Mouse (Mus musculus): Measurements from ENCODE around the gene Gm9040.
"Not testable (repeated sequence)": the region's sequence is repeated elsewhere in the genome, so short reads cannot be mapped to it uniquely, and the experiment has no call there.

DNA sequence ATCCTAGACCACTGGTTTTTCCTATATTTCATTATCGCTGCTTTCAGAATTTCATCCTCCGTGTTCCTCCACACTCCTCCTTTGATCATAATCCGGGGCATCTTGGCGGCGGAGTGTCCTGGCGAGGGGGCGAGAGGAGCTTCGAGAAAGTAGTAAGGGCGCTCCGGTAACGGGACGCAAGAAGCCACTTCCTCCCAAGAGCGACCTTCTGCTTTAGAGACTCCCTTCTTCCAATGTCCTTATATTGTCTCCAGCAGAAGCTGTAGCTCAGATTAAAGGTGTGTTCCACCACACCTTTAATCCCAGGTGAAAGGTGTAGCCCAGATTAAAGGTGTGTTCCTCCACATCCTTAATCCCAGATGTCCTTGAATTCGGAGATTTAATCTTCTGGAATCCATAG lies 16.4 kb upstream of the Gm9040 start, which contains the start of gene Gm9046:
- not testable (repeated sequence) for TF ChIP-seq ZNF384 (IDR thresholded peaks at IDR 0.05; ENCODE audit: low read depth, low read length); POLR2A (IDR thresholded peaks at IDR 0.05; ENCODE audit: control insufficient read depth in 1 of 2, insufficient read depth in 1 of 2, low read depth in 1 of 2, low read length in 2 of 2, poor library complexity in 1 of 2)
